Mouse (Mus musculus): ENCODE measurements around the gene Utp4. TPM values are rescaled to one million over a fixed set of nuclear protein-coding genes. Genes with fewer than 3 reads are reported as not detected.
A peak's percentile ranks its signal among the peaks of the same experiment; 100 is the strongest.
"Not testable (repeated sequence)": the region's sequence is repeated elsewhere in the genome, so short reads cannot be mapped to it uniquely, and the experiment has no call there.

The Utp4 gene
- total RNA-seq, 2 experiments from 2014 or later = 36.2 to 40.8 TPM

DNA sequence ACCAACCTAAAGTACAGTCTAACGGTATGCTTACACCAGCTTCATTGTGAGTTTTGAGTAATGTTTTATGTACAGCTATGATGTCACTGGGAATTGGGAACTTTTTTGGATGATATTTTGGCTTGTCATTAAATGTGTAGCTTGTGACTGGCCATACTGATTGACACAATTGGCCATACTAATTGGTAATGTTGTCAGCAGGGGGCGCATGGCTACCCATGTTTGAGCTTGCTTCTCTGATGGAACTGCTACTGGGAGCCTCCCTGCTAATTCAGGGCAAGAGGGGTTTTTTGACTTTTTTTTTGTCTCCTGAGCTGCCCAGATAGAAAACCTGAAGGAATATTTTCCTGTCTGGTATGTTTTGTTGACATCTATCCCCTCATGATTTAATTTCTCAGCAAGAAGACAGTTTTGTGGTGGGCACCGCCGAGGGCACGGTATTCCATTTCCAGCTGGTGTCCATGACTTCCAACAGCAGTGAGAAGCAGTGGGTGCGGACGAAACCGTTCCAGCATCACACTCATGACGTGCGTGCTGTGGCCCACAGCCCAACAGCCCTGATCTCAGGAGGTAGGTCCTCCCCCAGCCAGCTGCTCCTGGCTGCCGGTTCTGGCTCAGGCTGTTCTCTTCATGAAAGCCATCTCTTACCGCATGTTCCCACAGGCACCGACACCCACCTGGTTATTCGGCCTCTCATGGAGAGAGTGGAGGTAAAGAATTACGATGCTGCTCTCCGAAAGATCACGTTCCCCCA, 12.5 kb downstream of the Utp4 start:
- peak; percentile 84 for DNase-seq

GRCm38 (mm10) chr8:106906635-106907034, 13.2 kb downstream of the Utp4 start:
- no peak for DNase-seq

DNA sequence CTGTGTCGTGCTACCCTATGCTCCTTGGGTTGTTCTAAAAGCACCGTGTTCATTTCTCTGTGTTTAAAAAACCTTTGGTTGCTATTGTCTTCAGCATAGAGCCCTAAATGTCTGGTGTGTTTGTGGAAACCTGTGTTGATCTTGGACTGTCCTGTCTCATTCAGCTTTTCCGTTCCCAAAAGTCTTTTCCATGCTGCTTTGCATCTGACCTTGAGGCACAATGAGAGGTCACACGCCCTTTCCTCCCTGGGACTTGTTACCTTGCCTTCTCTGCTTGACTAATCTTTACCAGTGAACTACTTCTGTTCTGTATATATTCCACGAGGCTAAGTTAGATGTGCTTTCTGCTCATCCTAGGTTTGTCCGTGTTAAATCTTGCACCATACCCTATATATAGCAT, 14.0 kb downstream of the Utp4 start:
- DNase-seq = no peak

GRCm38 (mm10) chr8:106908291-106908690, 14.9 kb downstream of the Utp4 start:
- DNase-seq = no peak

GRCm38 (mm10) chr8:106913631-106914030, 20.2 kb downstream of the Utp4 start:
- DNase-seq = no peak

DNA sequence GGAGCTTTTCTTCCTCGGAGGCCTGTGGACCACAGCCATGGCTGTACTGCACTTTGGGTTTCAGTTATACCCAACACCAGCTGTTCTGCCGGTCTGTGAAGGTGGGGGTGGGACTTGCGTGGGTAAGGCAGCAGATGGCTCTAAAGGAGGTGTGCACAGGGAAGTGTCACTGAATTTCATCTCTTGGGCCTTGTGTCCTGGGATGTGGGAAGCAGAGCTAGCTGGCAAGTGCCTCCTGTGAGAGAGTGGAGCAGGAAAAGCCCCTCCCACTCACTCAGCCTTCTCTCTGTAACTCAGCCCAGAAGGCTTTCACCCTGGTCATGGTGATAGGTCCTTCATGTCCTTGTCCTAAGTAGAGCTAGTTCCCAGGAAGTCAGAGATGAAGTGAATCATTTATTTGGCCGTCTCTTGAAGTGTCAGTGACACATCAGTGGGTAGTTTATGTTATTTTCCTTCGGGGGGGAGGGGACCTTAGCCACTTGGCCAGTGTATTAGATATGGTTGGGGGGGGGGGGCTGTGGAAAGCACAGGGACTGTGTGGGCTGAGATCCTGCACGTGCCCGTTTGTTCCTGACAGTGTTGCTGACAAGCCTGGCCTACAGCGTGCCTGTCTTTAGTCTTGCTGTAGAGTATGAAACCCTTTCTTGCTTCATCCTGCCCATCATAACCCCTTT, 26.4 kb downstream of the Utp4 start:
- peak; percentile 42 for DNase-seq

DNA sequence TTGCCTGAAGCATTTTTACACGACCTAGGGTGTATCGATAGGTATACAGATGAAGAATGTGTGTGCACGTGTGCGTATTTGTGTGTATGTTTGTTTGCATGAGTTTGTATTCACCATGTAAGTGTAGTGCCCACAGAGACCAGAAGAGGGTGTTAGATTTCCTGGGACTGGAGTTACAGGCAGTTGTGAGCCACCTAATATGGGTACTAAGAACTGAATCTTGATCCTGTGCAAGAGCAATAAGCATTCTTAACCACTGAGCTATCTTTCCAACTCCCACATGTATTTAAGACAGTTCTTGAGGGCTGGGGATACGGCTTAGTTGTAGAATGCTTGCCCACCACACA, 26.9 kb downstream of the Utp4 start:
- DNase-seq = no peak

GRCm38 (mm10) chr8:106924057-106924456, 30.6 kb downstream of the Utp4 start:
- no peak for DNase-seq

DNA sequence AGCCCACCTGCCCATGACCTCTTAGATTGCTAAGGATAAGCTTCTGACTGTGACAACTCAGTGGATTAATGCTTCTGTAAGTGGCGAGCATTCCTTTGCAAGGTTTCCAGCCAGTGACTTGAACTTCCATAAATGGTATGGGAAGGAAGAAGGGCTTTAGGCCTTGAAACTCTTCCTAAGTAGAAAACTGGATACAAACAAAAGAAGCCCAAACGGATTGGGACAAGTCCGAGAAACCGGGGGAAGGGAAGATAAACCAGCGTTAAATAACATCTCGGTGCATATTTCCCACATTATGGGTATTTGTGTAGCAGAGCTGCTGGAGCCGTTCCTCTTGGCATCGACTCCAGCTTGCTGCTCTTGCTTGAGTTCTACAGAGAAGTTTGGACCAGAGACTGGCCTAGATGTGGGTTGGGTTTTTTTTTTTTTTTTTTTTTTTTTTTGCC, 31.5 kb downstream of the Utp4 start:
- peak; percentile 26 for DNase-seq

- no peak for DNase-seq
These were observed 32.0 kb downstream of the Utp4 start for GRCm38 (mm10) chr8:106925446-106925845.

GRCm38 (mm10) chr8:106927247-106927646, 33.8 kb downstream of the Utp4 start:
- DNase-seq = no peak

GRCm38 (mm10) chr8:106928182-106928581, 34.7 kb downstream of the Utp4 start:
- DNase-seq = not testable (repeated sequence)

- DNase-seq = peak; percentile 80
These were observed 35.9 kb downstream of the Utp4 start for GRCm38 (mm10) chr8:106929155-106929913.

DNA sequence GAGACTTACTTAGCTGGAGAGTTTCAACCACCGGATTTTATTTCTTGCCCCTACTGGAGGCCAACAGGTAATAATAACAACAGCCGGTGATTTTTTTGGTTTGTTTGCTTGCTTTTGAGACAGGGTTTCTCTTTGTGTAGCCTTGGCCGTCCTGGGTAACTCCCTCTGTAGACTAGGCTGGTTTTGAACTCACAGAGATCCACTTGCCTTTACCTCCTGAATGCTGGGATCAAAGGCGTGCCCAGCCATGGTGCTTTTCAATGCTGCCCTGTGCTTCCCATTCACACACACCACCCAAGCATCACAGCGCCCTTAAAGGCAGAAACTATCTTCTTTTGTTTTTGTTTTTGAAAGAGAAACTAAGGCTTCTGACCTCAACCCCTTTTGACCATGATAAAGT, 36.5 kb downstream of the Utp4 start:
- no peak for DNase-seq

DNA sequence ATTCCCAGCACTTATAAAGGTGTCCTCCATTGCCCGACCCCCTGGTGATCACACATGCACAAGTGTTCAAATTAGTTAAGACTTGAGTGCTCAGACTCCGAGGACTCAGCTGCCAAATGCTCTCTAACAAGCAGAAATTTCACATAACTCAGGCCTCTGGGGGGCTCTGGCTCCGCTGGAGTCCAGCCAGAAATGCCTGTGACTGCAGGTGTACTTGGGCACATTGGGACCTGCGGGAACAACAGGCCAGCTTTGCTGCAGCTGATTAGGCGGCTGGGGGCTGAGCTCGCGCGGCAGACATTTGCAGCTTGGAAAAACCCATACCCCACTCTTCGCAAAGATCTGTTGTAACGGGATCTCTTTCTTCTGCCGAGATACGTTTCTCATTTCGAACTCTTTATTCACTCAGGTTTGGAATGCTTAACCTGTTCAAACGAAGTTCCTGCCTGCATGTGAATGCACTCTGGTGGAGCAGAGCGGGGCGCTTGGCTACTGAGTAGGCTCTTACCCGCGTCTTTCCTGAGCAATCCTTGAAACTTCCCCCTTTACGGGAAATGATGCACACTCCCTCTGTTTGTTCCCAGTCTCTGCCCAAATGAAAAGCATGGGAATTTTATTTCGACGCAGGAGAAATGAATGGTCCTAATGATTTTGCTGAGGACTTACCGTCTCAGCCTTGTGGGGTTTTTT, 39.1 kb downstream of the Utp4 start:
- DNase-seq = peak; percentile 65

DNA sequence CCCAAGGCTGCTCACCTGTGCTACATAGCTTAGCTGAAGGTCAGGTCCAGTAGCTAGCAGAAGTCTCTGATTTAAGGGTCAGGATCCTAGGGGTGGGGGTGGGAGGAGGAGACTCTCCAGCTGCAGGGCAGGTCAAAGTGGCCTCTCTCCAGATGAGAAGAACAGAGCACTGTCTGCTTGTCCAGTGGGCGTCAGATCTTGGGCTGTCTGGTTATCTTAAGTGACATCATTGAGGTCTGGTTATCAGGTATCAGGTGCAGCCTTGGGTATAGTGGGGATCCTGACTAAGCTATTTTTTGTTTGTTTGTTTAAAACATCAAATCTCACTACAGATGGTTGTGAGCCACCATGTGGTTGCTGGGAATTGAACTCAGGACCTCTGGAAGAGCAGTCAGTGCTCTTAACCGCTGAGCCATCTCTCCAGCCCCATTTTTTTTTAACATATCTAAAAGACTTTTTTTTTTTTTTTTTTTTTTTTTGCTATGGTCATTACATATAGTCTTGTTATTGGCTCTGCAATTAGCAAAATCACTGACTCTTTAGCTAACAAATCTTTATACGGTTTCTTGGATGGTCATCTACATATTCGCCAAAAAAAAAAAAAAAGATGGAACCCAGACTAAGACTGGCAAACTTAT, 40.2 kb downstream of the Utp4 start:
- DNase-seq = no peak

- DNase-seq = no peak
These were observed 41.0 kb downstream of the Utp4 start for GRCm38 (mm10) chr8:106934226-106934977.

- DNase-seq = peak; percentile 99
These were observed 42.0 kb downstream of the Utp4 start, which contains the start of gene Sntb2 for GRCm38 (mm10) chr8:106935324-106935869. Gene Sntb2, plus strand, starts transcription at chr8:106935750.

DNA sequence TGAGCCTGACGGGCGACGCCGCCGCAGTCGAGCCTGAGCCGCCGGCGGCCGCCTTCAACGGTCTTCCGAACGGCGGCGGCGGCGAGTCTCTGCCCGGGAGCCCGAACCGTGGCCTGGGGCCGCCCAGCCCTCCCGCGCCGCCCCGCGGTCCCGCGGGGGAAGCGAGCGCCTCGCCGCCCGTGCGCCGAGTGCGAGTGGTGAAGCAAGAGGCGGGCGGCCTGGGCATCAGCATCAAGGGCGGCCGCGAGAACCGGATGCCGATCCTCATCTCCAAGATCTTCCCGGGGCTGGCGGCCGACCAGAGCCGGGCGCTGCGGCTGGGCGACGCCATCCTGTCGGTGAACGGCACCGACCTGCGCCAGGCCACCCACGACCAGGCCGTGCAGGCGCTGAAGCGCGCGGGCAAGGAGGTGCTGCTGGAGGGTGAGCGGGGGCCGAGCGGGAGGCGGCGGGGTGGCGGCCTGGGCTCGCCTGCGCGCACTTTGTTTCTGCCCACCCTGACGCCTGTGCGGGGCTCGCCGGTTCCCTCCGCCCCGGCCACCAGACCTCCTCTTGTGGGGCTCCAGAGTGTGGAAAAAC, 42.6 kb downstream of the Utp4 start:
- peak; percentile 74 for DNase-seq

GRCm38 (mm10) chr8:106936478-106937051, 43.1 kb downstream of the Utp4 start:
- peak; percentile 61 for DNase-seq
